In the genomic region with DNA sequence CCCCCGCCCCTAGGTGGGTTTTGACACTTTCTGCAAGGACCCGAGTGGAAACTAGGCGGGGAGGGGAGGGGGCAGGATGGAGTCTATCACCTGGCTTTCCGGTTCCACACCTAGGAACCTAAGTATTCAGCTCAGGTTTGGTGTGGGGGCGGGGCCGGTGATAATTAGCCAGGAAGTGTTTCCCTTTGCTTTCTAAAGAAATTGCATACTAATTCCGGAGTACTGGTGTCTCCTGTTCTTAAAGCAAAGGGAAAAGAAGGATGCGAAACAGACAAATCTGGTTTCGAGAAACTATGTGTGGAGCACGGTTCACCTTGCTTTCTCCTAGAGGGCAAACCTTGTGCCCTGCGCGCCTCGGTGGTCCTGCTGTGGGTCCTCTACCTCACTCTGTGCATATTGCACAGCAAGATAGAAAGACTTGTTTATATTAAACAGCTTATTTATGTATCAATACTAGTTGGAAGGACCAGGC, we compare ENCODE assay signal across 8 mouse cellular contexts. TPM values are rescaled to one million over a fixed set of nuclear protein-coding genes. Genes with fewer than 3 reads are reported as not detected.
DNase-seq lines count a peak whose midpoint lies in the region; ATAC-seq lines count a peak whose summit lies in the region.

No protein-coding gene starts in this region.

- DNase-seq in heart, adult 8-10 months (ENCODE audit: low spot score): no peak
- DNase-seq in forebrain, embryonic 14.5 days (ENCODE audit: low spot score): no peak
- DNase-seq in kidney, postnatal 10 days: peak; percentile 52
- no peak for DNase-seq in Muller cell, postnatal 12 days (ENCODE audit: inconsistent ontology term)
- no peak for DNase-seq in cerebellum, postnatal 36 days
- DNase-seq in embryo, embryonic 11 days: no peak

- H3K9me3 ChIP-seq in heart, embryonic 12.5 days (replicated peaks): no peaks in the 10 kb centered on the region
- H3K9me3 ChIP-seq in forebrain, embryonic 14.5 days (replicated peaks; ENCODE audit: control insufficient read depth, low read length): no peaks in the 10 kb centered on the region
- no peaks in the 10 kb centered on the region for H3K9me3 ChIP-seq in midbrain, embryonic 13.5 days

- H3K4me1 ChIP-seq in heart, embryonic 12.5 days (replicated peaks): peaks cover 63% of the 10 kb centered on the region
- peaks cover 21% of the 10 kb centered on the region for H3K4me1 ChIP-seq in forebrain, embryonic 14.5 days (ENCODE audit: control insufficient read depth, insufficient read depth, low read length)
- H3K4me1 ChIP-seq in midbrain, embryonic 13.5 days (replicated peaks): peaks cover 40% of the 10 kb centered on the region

- H3K27ac ChIP-seq in heart, embryonic 12.5 days (ENCODE audit: poor library complexity, severe bottlenecking): peak overlapping the region; percentile 30; the same call in 1 of the 2 replicates
- no peak overlapping the region for H3K27ac ChIP-seq in forebrain, embryonic 14.5 days (ENCODE audit: low read depth, low read length)
- H3K27ac ChIP-seq in midbrain, embryonic 13.5 days: no peak overlapping the region

- peaks cover 18% of the 10 kb centered on the region for H3K27me3 ChIP-seq in heart, embryonic 12.5 days (replicated peaks)
- H3K27me3 ChIP-seq in forebrain, embryonic 14.5 days (replicated peaks; ENCODE audit: control insufficient read depth, insufficient read depth, low read length): peaks cover 53% of the 10 kb centered on the region
- peaks cover 80% of the 10 kb centered on the region for H3K27me3 ChIP-seq in midbrain, embryonic 13.5 days

- H3K4me2 ChIP-seq in heart, embryonic 12.5 days: peak overlapping the region; percentile 88
- peak overlapping the region; percentile 94 for H3K4me2 ChIP-seq in forebrain, embryonic 14.5 days (ENCODE audit: low read length)
- peak overlapping the region; percentile 93 for H3K4me2 ChIP-seq in midbrain, embryonic 13.5 days (replicated peaks)

- 5% methylated on average over 13 of the region's 13 CpGs for WGBS in heart, embryonic 12.5 days
- WGBS in forebrain, embryonic 14.5 days: 6% methylated on average over 13 of the region's 13 CpGs
- 7% methylated on average over 12 of the region's 13 CpGs for WGBS in midbrain, embryonic 13.5 days

- H3K4me3 ChIP-seq in heart, embryonic 12.5 days: peak overlapping the region; percentile 62
- peak overlapping the region; percentile 52 for H3K4me3 ChIP-seq in forebrain, embryonic 14.5 days (ENCODE audit: low read depth, low read length)
- H3K4me3 ChIP-seq in midbrain, embryonic 13.5 days (replicated peaks): peak overlapping the region; percentile 55

- no peaks in the 10 kb centered on the region for H3K36me3 ChIP-seq in heart, embryonic 12.5 days
- H3K36me3 ChIP-seq in forebrain, embryonic 14.5 days (ENCODE audit: control insufficient read depth, insufficient read depth, low read length): no peaks in the 10 kb centered on the region
- H3K36me3 ChIP-seq in midbrain, embryonic 13.5 days: no peaks in the 10 kb centered on the region

- peak overlapping the region; percentile 79 for H3K9ac ChIP-seq in heart, embryonic 12.5 days
- H3K9ac ChIP-seq in forebrain, embryonic 14.5 days (ENCODE audit: low read length): no peak overlapping the region
- H3K9ac ChIP-seq in midbrain, embryonic 13.5 days (replicated peaks): no peak overlapping the region

- no peak for ATAC-seq in heart, embryonic 12.5 days (ENCODE audit: insufficient number of reproducible peaks, low FRiP score)
- ATAC-seq in forebrain, embryonic 14.5 days: no peak
- ATAC-seq in midbrain, embryonic 13.5 days: no peak

RNA-seq across cellular contexts. Expression of a gene that starts 2.2 kb away (rescaled TPM):
- 3.9 and 4.2 TPM in 2 replicates for polyA plus RNA-seq in heart, embryonic 12.5 days (2016; fragmentation: Nextera tagmentation; extraction: Ambion mirVana)
- 10 to 100 TPM; 19.4 to 26.8 (median 22.2) TPM for total RNA-seq in heart, adult 8-10 months (2022)
- 1.1 and 1.7 TPM in 2 replicates for polyA plus RNA-seq in forebrain, embryonic 14.5 days (2014; fragmentation: Nextera tagmentation; extraction: Ambion mirVana)
- polyA plus RNA-seq in midbrain, embryonic 13.5 days (2015; fragmentation: Nextera tagmentation; extraction: Ambion mirVana): 0.32 and 0.59 TPM in 2 replicates
